In the genomic region with DNA sequence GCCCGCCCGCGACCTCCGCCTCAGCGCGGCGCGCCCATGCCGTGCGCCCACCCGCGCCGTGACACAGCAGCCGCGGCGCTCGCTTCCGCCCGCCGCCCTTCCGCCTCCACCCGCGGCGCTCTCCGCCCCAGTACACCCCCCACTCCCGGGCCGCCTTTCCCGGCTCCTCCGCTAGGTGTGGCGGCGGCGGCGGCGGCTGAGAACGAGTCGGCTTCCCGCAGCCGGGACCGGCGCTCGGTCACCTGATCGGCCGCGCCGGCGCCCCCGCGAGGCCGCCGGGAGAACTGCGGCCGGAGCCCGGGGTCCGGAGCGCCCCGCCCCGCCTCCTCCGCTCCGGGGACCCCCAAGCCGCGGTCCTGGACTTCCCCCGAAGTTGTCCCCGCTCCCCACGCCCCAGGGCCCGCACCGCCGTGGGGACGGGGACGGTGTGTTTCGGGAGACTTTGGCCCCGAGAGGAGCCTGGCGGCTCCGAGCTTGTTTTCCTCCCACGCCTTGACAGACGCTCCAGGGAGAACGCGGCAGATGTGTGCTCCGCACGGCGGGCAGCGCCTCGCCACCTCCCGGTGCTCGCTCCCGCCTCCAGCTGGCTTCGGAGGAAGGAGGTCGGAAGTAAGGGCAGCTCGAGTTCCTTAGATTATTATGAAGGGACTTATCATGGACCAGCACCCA, we compare ENCODE assay signal across 8 mouse cellular contexts. TPM values are rescaled to one million over a fixed set of nuclear protein-coding genes. Genes with fewer than 3 reads are reported as not detected.
DNase-seq lines count a peak whose midpoint lies in the region; ATAC-seq lines count a peak whose summit lies in the region.

A gene (minus strand): TSS at position 338 of the 669 bp plus-strand sequence.

- H3K9me3 ChIP-seq in hindbrain, embryonic 10.5 days: no peaks in the 10 kb centered on the region
- no peaks in the 10 kb centered on the region for H3K9me3 ChIP-seq in lung, embryonic 16.5 days (ENCODE audit: control insufficient read depth, low read length)

- peak within 1 kb of the TSS; percentile 99 for H3K27ac ChIP-seq in hindbrain, embryonic 10.5 days
- H3K27ac ChIP-seq in lung, embryonic 16.5 days (ENCODE audit: low read length): peak within 1 kb of the TSS; percentile 98

- H3K9ac ChIP-seq in lung, embryonic 16.5 days (ENCODE audit: low read length): peak within 1 kb of the TSS; percentile 98

- H3K4me2 ChIP-seq in lung, embryonic 16.5 days (ENCODE audit: low read depth, low read length): peak within 1 kb of the TSS; percentile 68

- WGBS in hindbrain, embryonic 10.5 days: under 1% methylated on average over 85 of the region's 88 CpGs
- WGBS in lung, embryonic 16.5 days: under 1% methylated on average over 59 of the region's 88 CpGs

- H3K4me1 ChIP-seq in hindbrain, embryonic 10.5 days (replicated peaks): peaks cover 19% of the 10 kb centered on the region
- peaks cover 9% of the 10 kb centered on the region for H3K4me1 ChIP-seq in lung, embryonic 16.5 days (replicated peaks; ENCODE audit: control insufficient read depth, insufficient read depth, low read length)

- ATAC-seq in lung, embryonic 16.5 days (ENCODE audit: low read depth): peak; percentile 93

- peak within 1 kb of the TSS; percentile 95 for H3K4me3 ChIP-seq in hindbrain, embryonic 10.5 days
- H3K4me3 ChIP-seq in lung, embryonic 16.5 days (ENCODE audit: low read length): peak within 1 kb of the TSS; percentile 91

- H3K36me3 ChIP-seq in hindbrain, embryonic 10.5 days: no peaks in the 10 kb centered on the region
- H3K36me3 ChIP-seq in lung, embryonic 16.5 days (ENCODE audit: control insufficient read depth, insufficient read depth, low read length): no peaks in the 10 kb centered on the region

- no peaks in the 10 kb centered on the region for H3K27me3 ChIP-seq in hindbrain, embryonic 10.5 days (ENCODE audit: insufficient read depth, poor library complexity, severe bottlenecking)
- H3K27me3 ChIP-seq in lung, embryonic 16.5 days (ENCODE audit: control insufficient read depth, insufficient read depth, low read depth, low read length): no peaks in the 10 kb centered on the region

- peak; percentile 95 for DNase-seq in Muller cell, postnatal 12 days (ENCODE audit: inconsistent ontology term)
- DNase-seq in cerebellum, adult 9-11 months: peak; percentile 91
- DNase-seq in frontal cortex, adult 2 months (ENCODE audit: extremely low spot score in 1 of 2, low spot score in 1 of 2): peak; percentile 62 to 87
- DNase-seq in hindbrain, embryonic 10.5 days (ENCODE audit: low spot score): peak; percentile 88
- peak; percentile 86 for DNase-seq in layer of hippocampus, adult 9-11 months
- peak; percentile 93 for DNase-seq in ovary, postnatal 36 days (ENCODE audit: low spot score)
- peak; percentile 85 for DNase-seq in thymus, postnatal 25 days

RNA-seq across cellular contexts. Expression of the gene that starts here (rescaled TPM):
- polyA plus RNA-seq in frontal cortex, adult 2 months (2012; rRNA removed): 219 and 235 TPM in 2 replicates
- polyA plus RNA-seq in hindbrain, embryonic 10.5 days (2016; fragmentation: Nextera tagmentation; extraction: Ambion mirVana): 67.0 and 68.3 TPM in 2 replicates
- 42.1 and 48.6 TPM in 2 replicates for polyA plus RNA-seq in lung, embryonic 16.5 days (2015; fragmentation: Nextera tagmentation; extraction: Ambion mirVana)

Comparison
In these comparisons a context has a peak if more than half of its experiments do, and no peak if none do; other contexts are left out.
1. Peak in every context shown above with its lines: DNase-seq, ATAC-seq, H3K4me3 ChIP-seq and H3K27ac ChIP-seq.